Mouse (Mus musculus) adrenal gland, adult 2 months (tissue): Measurements from ENCODE around the gene Tasp1. TPM values are rescaled to one million over a fixed set of nuclear protein-coding genes. Genes with fewer than 3 reads are reported as not detected.

Experiments
- polyA plus RNA-seq: library from polyadenylated mRNA; depleted of rRNA; stranded (reverse); fragments of >200 nt; gene quantifications from 2 replicates; pipeline ENCODE4 v1.2.3, GENCODE M21; 2012; rRNA removed
- total RNA-seq, 2 experiments: library from RNA; stranded (reverse); gene quantifications; 2 replicates each; pipeline ENCODE4 v1.2.3; 2021

The Tasp1 gene
- total and polyA plus RNA-seq, 3 experiments, result 3.4 to 11.5 (median 7.3) TPM

Other genes starting within 250 kb of the Tasp1 start
- not detected for gene Gm17374, start 85.2 kb upstream of the Tasp1 start, total RNA-seq
- not detected in 2 replicates for gene Gm17374, start 85.2 kb upstream of the Tasp1 start, polyA plus RNA-seq
- 10 to 100 TPM; 22.6 to 23.9 TPM for gene Esf1, start 103.8 kb upstream of the Tasp1 start, total RNA-seq
- 0.09 and 0.24 TPM in 2 replicates for gene Esf1, start 103.8 kb upstream of the Tasp1 start, polyA plus RNA-seq
- gene Ndufaf5, start 103.8 kb upstream of the Tasp1 start, total RNA-seq, result 10 to 100 TPM; 22.1 to 27.1 TPM
- 2.2 and 3.3 TPM in 2 replicates for gene Ndufaf5, start 103.8 kb upstream of the Tasp1 start, polyA plus RNA-seq